Mouse (Mus musculus) ES-E14 (cell line): Measurements from ENCODE around the gene Psd4. TPM values are rescaled to one million over a fixed set of nuclear protein-coding genes. Genes with fewer than 3 reads are reported as not detected.

Experiments
- DNase-seq: peaks from one replicate; pipeline ENCODE4 v3.0.0-alpha.2; 2013; ENCODE audit warnings: low read depth, low spot score
- H3K27ac ChIP-seq: 2 replicates; pipeline ENCODE4 v1.5.1; 2012; ENCODE audit warnings: low read depth, mild to moderate bottlenecking, low read length, moderate library complexity, mixed read lengths; ENCODE audit not compliant: poor library complexity, insufficient read depth, severe bottlenecking
- H3K36me3 ChIP-seq: 2 replicates; pipeline ENCODE4 v1.6.1; 2012; ENCODE audit warnings: mild to moderate bottlenecking, low read length, moderate library complexity, mixed read lengths; ENCODE audit not compliant: control insufficient read depth, poor library complexity, insufficient read depth, severe bottlenecking
- H3K4me1 ChIP-seq, 2 experiments: fragments of 150-350 bp in 1 of 2; sonication (generic) in 1 of 2; 2 replicates each; pipeline ENCODE4 v1.6.1; 2012; ENCODE audit warnings: low read length in 2 of 2, mild to moderate bottlenecking in 1 of 2, mixed read lengths in 1 of 2; ENCODE audit not compliant: control insufficient read depth in 2 of 2, insufficient read depth in 2 of 2, poor library complexity in 1 of 2
- H3K4me3 ChIP-seq, 2 experiments: fragments of 150-350 bp in 1 of 2; sonication (generic) in 1 of 2; 2 replicates each; pipeline ENCODE4 v1.5.1; 2012; ENCODE audit warnings: low read length in 2 of 2, low read depth in 1 of 2, mild to moderate bottlenecking in 1 of 2, mixed read lengths in 1 of 2; ENCODE audit not compliant: insufficient read depth in 1 of 2, poor library complexity in 1 of 2, severe bottlenecking in 1 of 2
- H3K9ac ChIP-seq: 2 replicates; pipeline ENCODE4 v1.6.1; 2012; ENCODE audit warnings: low read depth, mild to moderate bottlenecking, low read length, mixed read lengths; ENCODE audit not compliant: poor library complexity, insufficient read depth, severe bottlenecking
- H3K9me3 ChIP-seq: fragments of 150-350 bp; sonication (generic); 2 replicates; pipeline ENCODE4 v1.6.1; 2012; ENCODE audit warnings: low read depth, mild to moderate bottlenecking, low read length; ENCODE audit not compliant: control insufficient read depth, insufficient read depth
- CHD2 ChIP-seq: IDR thresholded peaks from 2 replicates; pipeline ENCODE4 v1.6.1; 2014; ENCODE audit warnings: mild to moderate bottlenecking, low read depth, low read length, inconsistent platforms
- HCFC1 ChIP-seq: IDR thresholded peaks from 2 replicates; pipeline ENCODE4 v1.6.1; 2012; ENCODE audit warnings: low read length, inconsistent platforms, borderline replicate concordance; ENCODE audit not compliant: insufficient read depth
- MAFK ChIP-seq: IDR thresholded peaks from 2 replicates; pipeline ENCODE4 v1.6.1; 2014; ENCODE audit warnings: mild to moderate bottlenecking, low read depth, low read length, inconsistent platforms; ENCODE audit not compliant: insufficient read depth
- ZC3H11A ChIP-seq: IDR thresholded peaks from 2 replicates; pipeline ENCODE4 v1.6.1; 2012; ENCODE audit warnings: low read depth, mild to moderate bottlenecking, inconsistent platforms, low read length, borderline replicate concordance
- ZNF384 ChIP-seq: IDR thresholded peaks from 2 replicates; pipeline ENCODE4 v1.6.1; 2012; ENCODE audit warnings: low read depth, low read length, inconsistent platforms
- in situ Hi-C, 2 experiments: fragments of 600-800 bp; cut with MboI; formaldehyde crosslinking; loops; one replicate each; pipeline ENCODE4 v1.15.1; 2025; ENCODE audit warnings: low sequenced_read_pairs in 2 of 2, inconsistent platforms in 1 of 2; ENCODE audit not compliant: unreplicated experiment in 2 of 2
- total RNA-seq: library from RNA; depleted of rRNA; stranded (reverse); fragments of 300-350 nt; gene quantifications from 2 replicates; pipeline ENCODE4 v1.2.3, GENCODE M21; 2012

Psd4 gene
- total RNA-seq, 1 experiment = 8.3 TPM

DNA sequence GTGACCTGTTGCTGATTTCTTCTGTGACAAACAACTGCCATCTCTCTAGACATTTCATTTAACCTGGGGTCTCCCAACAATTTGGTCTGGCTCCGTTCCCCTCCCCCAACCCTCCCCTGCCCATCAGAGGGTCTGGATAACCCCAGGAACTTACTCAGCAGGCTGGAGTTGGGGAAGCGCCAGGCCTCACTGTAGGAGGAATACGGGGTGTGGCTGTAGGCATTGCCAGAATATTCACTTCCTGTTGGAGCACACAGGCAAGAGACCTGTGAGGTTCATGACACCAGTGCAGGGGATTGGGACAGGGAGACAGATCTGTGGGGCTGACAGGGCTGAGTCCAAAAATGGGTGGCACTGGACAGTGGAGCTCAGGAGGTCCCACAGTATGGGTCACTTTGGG is 55.4 kb downstream of the Psd4 start:
- DNase-seq = no peak
- Histone ChIP-seq H3K9ac (no peak overlapping the region), H3K36me3 (no peaks in the 10 kb centered on the region), H3K9me3 (no peaks in the 10 kb centered on the region), H3K4me1 (0 out of 4 replicates have a peak, but pooled peaks cover 0 to 2% of the 10 kb centered on the region in 2 experiments), H3K4me3 (no peak overlapping the region), H3K27ac (no peak overlapping the region)
- TF ChIP-seq HCFC1 = no peak
- no peak for TF ChIP-seq ZC3H11A
- TF ChIP-seq CHD2 = no peak
- TF ChIP-seq ZNF384 = no peak
- TF ChIP-seq MAFK = no peak
- in situ Hi-C loops = no loop called here

DNA sequence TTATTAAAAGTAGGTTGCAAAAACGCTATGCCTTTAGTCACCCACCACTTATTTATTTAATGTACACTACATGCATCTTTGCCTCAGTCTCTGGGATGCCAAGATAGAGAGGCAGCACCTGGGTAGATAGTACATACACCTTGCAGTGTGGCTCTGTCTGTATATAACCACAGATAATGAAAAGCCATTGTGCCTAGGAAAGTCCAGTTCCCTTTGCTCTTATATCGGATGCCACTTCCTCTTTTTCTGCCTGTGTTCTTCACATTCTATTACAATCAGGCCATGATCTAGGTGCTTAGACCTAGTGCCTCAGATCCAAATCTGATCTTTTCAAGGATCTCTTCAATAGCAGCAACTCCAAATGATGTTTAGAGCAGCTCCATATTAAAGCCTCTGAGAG is 58.2 kb downstream of the Psd4 start:
- H3K9ac ChIP-seq = no peak overlapping the region
- no peak overlapping the region for H3K4me3 ChIP-seq
- TF ChIP-seq ZNF384 = no peak
- no peak for TF ChIP-seq MAFK
- no peak for TF ChIP-seq CHD2
- H3K27ac ChIP-seq = no peak overlapping the region
- no peaks in the 10 kb centered on the region for H3K9me3 ChIP-seq
- 0 out of 4 replicates have a peak, but pooled peaks cover 0 to 2% of the 10 kb centered on the region in 2 experiments for H3K4me1 ChIP-seq
- no peak for DNase-seq
- in situ Hi-C loops = no loop called here
- H3K36me3 ChIP-seq = no peaks in the 10 kb centered on the region

DNA sequence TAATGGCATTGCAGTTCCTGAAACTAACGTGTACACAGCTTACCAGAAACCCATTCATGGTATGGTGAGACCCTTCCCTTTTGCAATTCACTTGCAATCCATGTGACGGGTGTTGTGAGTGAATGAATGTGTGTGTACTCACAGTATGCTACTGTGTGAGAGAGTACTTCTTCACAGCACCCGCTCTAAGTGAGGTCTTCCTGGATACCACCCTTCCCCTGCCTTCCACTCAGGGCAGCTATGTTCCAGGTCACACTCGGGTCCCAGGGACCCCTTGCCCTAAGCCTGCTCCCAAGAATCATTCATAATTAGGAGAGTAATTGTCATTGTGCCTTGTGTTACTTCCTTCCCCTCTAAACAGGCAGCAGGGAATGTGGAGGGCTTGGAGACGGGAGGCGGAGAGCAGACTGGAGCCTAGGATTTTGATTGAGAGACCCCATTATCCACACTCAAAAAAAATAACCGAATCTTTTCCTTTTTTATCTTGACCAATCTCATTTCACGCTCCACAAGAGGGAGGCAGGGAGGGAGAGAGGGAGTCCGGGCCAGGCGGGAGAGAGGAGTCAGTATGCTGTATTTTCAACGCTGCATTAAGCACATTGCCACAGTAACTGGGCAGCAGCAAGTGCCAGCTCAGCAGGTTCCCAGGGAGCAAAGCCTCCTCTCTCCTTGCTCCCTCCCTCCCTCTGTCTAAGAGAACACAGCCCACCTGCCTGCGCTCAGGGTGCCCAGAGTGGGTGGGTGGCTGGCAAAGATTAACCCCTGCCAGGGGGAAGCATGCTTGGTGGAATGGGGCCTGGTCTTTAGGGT is 60.7 kb downstream of the Psd4 start:
- no peaks in the 10 kb centered on the region for H3K4me1 ChIP-seq
- H3K4me3 ChIP-seq = no peak overlapping the region
- DNase-seq = no peak
- H3K9me3 ChIP-seq = no peaks in the 10 kb centered on the region
- in situ Hi-C loops = no loop called here
- no peak overlapping the region for H3K27ac ChIP-seq
- TF ChIP-seq MAFK (0 out of 2 replicates have a peak, but pooled peaks have one; percentile 6), CHD2 (no peak)
- no peaks in the 10 kb centered on the region for H3K36me3 ChIP-seq
- no peak overlapping the region for H3K9ac ChIP-seq

DNA sequence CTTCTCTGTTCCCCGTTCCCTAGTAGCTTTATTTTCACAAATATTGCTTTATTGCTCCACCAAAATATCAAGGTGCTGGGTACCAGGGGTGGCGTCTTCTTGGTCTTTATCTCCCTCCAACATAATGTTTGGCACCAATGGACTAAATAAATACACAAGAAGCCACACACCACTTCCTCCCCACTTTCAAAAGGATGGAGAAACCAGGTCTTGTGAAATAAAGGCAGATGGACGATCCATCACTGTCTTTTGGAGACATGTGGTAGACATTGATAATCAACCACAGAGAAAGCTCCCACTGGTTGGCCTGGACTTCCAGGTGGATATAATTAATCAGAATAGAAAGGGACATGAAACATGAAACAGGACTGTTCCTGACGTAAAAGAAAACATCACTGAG is 62.4 kb downstream of the Psd4 start:
- Histone ChIP-seq H3K36me3 (no peaks in the 10 kb centered on the region), H3K27ac (no peak overlapping the region), H3K9ac (no peak overlapping the region), H3K9me3 (no peaks in the 10 kb centered on the region), H3K4me1 (no peaks in the 10 kb centered on the region), H3K4me3 (no peak overlapping the region)
- TF ChIP-seq ZC3H11A = no peak
- no peak for TF ChIP-seq ZNF384
- no peak for TF ChIP-seq CHD2
- no peak for TF ChIP-seq HCFC1
- no peak for TF ChIP-seq MAFK
- no peak for DNase-seq
- in situ Hi-C loops = no loop called here

DNA sequence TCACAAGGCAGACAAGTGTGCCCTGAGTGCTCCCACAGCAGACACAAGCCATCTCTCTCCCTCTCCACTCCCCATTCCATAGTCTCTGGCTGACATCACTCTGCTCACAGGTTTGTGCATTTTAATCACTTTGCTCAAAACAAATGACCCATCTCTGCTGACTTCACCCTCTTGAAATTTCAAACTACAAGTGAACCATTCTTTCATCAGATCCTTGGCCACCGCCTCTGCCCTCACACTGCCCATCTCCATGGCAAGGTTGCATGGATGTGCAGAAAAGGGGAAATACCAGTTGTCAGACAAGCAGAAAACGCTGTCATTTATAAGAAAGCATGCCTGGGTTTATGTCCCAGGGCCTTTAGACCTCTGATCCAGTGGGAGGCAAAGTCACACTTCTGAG is 67.3 kb downstream of the Psd4 start:
- Histone ChIP-seq H3K9ac (no peak overlapping the region), H3K27ac (no peak overlapping the region), H3K9me3 (no peaks in the 10 kb centered on the region), H3K4me1 (peaks cover 0 to 2% of the 10 kb centered on the region in 2 experiments; a peak in 1 of 4 replicates), H3K4me3 (no peak overlapping the region), H3K36me3 (no peaks in the 10 kb centered on the region)
- DNase-seq = no peak
- no peak for TF ChIP-seq MAFK
- TF ChIP-seq ZC3H11A = no peak
- no peak for TF ChIP-seq HCFC1
- TF ChIP-seq ZNF384 = no peak
- TF ChIP-seq CHD2 = no peak
- in situ Hi-C loops = no loop called here
